Mouse (Mus musculus) heart, embryonic 10.5 days (tissue): ENCODE measurements around the gene Trp53bp2. TPM values are rescaled to one million over a fixed set of nuclear protein-coding genes. Genes with fewer than 3 reads are reported as not detected.

Experiments
- DNase-seq: peaks from one replicate; pipeline ENCODE4 v3.0.0-alpha.2; 2017; ENCODE audit warnings: low spot score
- H3K27ac ChIP-seq: fragments of 300-500 bp; sonication (generic); 2 replicates; pipeline ENCODE4 v1.5.1; 2016; ENCODE audit warnings: mild to moderate bottlenecking
- H3K27me3 ChIP-seq: fragments of 300-500 bp; sonication (generic); 2 replicates; pipeline ENCODE4 v1.6.1; 2016; ENCODE audit warnings: mild to moderate bottlenecking; ENCODE audit not compliant: poor library complexity, insufficient read depth, severe bottlenecking
- H3K36me3 ChIP-seq: fragments of 300-500 bp; sonication (generic); 2 replicates; pipeline ENCODE4 v1.6.1; 2016; ENCODE audit warnings: mild to moderate bottlenecking, moderate library complexity
- H3K4me1 ChIP-seq: fragments of 300-500 bp; sonication (generic); 2 replicates; pipeline ENCODE4 v1.6.1; 2016; ENCODE audit warnings: mild to moderate bottlenecking
- H3K4me3 ChIP-seq: fragments of 300-500 bp; sonication (generic); 2 replicates; pipeline ENCODE4 v1.5.1; 2016; ENCODE audit warnings: mild to moderate bottlenecking, moderate library complexity
- H3K9me3 ChIP-seq: fragments of 300-500 bp; sonication (generic); 2 replicates; pipeline ENCODE4 v1.6.1; 2016; ENCODE audit warnings: mild to moderate bottlenecking, moderate library complexity
- WGBS: fragments of 180-500 bp; shearing (Covaris S2); methylation state at CpG from one replicate; pipeline ENCODE4 v1.1.7; 2016; 5-methylcytosine and 5-hydroxymethylcytosine counted together
- polyA plus RNA-seq: library from polyadenylated mRNA; unstranded; fragments of >200 nt; fragmentation: Nextera tagmentation; extraction: Ambion mirVana; gene quantifications from 2 replicates; pipeline ENCODE4 v1.2.1, GENCODE M21; 2016

Trp53bp2 gene
- polyA plus RNA-seq, 1 experiment from 2014 or later = 23.4 TPM

DNA sequence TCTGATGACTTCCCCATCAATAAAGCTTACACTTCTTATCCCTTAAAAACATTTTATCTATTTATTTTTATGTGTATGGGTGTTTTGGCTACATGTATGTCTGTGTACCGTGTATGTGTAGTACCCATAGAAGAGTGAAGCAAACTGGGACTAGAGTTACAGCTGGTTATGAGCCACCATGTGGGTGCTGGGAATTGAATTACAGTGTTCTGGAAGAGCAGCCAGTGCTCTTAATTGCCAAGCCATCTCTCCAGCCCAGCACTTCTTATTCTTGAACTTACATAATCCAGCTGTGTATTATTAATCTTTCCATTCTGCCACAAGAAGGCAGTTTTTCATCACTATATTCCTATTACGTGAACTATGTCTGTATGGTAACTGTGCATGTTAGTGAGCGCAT lies 10.5 kb downstream of the Trp53bp2 start:
- Histone ChIP-seq H3K27ac (no peak overlapping the region), H3K4me1 (peaks cover 21% of the 10 kb centered on the region), H3K4me3 (no peak overlapping the region), H3K27me3 (no peaks in the 10 kb centered on the region), H3K9me3 (no peaks in the 10 kb centered on the region), H3K36me3 (0 out of 2 replicates have a peak, but pooled peaks cover 8% of the 10 kb centered on the region)
- 88% methylated on average over 3 of the region's 3 CpGs for WGBS
- DNase-seq = no peak

GRCm38 (mm10) chr1:182424274-182424673 lies 15.3 kb downstream of the Trp53bp2 start:
- H3K4me3 ChIP-seq = no peak overlapping the region
- WGBS = 88% methylated on average over 2 of the region's 2 CpGs
- H3K9me3 ChIP-seq = no peaks in the 10 kb centered on the region
- H3K36me3 ChIP-seq = peaks cover 9% of the 10 kb centered on the region; the same call in 1 of the 2 replicates
- DNase-seq = no peak
- H3K27ac ChIP-seq = no peak overlapping the region
- peaks cover 32% of the 10 kb centered on the region for H3K4me1 ChIP-seq
- H3K27me3 ChIP-seq = no peaks in the 10 kb centered on the region

- H3K36me3 ChIP-seq = peaks cover 17% of the 10 kb centered on the region; the same call in 1 of the 2 replicates
- no peak overlapping the region for H3K4me3 ChIP-seq
- no peaks in the 10 kb centered on the region for H3K27me3 ChIP-seq
- H3K27ac ChIP-seq = no peak overlapping the region
- DNase-seq = no peak
- no peaks in the 10 kb centered on the region for H3K9me3 ChIP-seq
- 74% methylated on average over 3 of the region's 3 CpGs for WGBS
- peaks cover 32% of the 10 kb centered on the region for H3K4me1 ChIP-seq
Observed at GRCm38 (mm10) chr1:182425176-182425575, 16.2 kb downstream of the Trp53bp2 start.

GRCm38 (mm10) chr1:182426444-182426843 lies 17.5 kb downstream of the Trp53bp2 start:
- Histone ChIP-seq H3K27ac (no peak overlapping the region), H3K36me3 (peaks cover 23% of the 10 kb centered on the region), H3K4me1 (peaks cover 22% of the 10 kb centered on the region), H3K9me3 (no peaks in the 10 kb centered on the region), H3K4me3 (no peak overlapping the region), H3K27me3 (no peaks in the 10 kb centered on the region)
- 41% methylated on average over 2 of the region's 2 CpGs for WGBS
- no peak for DNase-seq

DNA sequence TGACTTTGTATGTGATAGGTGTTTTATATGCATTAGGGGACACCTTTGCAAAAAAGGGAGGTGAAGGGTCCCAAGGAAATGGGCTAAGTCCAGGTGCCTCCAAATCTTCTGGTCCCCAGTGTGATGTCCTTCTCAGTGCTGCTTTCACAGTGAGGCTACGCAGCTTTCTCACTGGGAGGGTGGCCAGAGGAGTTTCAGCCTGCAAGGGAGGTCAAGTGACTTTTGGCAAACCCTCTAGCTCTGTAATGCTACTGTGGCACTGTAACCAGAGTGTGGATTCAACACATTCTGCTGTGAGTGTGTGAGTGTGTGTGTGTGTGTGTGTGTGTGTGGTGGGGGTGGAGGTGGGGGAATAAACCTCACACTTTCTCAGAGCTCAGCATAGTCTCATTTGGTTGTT lies 18.5 kb downstream of the Trp53bp2 start:
- no peak overlapping the region for H3K4me3 ChIP-seq
- 77% methylated on average over 1 of the region's 1 CpGs for WGBS
- peaks cover 33% of the 10 kb centered on the region for H3K36me3 ChIP-seq
- H3K27ac ChIP-seq = no peak overlapping the region
- no peaks in the 10 kb centered on the region for H3K9me3 ChIP-seq
- no peaks in the 10 kb centered on the region for H3K27me3 ChIP-seq
- DNase-seq = no peak
- H3K4me1 ChIP-seq = peaks cover 21% of the 10 kb centered on the region

DNA sequence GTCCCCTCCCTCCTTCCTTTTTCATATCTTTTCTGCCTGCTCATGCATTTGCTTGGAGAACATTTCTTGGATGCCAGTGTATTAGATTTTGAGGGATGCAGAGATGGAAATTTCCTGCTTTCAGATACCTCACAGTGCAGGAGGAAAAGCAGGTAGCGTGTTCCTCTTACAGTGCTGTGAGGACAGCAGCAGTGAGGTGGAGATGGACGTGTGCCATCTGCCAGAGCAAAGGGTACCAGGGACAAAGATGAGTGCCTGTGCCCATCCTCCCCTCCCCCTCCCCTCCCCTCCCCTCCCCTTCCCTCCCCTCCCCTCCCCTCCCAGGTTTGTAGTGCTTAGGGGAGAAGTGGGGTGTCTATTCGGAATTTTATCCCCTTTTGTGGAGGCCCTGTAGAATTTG lies 20.9 kb downstream of the Trp53bp2 start:
- H3K36me3 ChIP-seq = peaks cover 40% of the 10 kb centered on the region
- WGBS = 74% methylated on average over 3 of the region's 3 CpGs
- H3K4me3 ChIP-seq = no peak overlapping the region
- H3K9me3 ChIP-seq = no peaks in the 10 kb centered on the region
- H3K27ac ChIP-seq = no peak overlapping the region
- peaks cover 21% of the 10 kb centered on the region for H3K4me1 ChIP-seq
- DNase-seq = no peak
- no peaks in the 10 kb centered on the region for H3K27me3 ChIP-seq

GRCm38 (mm10) chr1:182430676-182431075 lies 21.7 kb downstream of the Trp53bp2 start:
- H3K4me3 ChIP-seq = no peak overlapping the region
- peaks cover 45% of the 10 kb centered on the region for H3K36me3 ChIP-seq
- H3K27me3 ChIP-seq = no peaks in the 10 kb centered on the region
- H3K9me3 ChIP-seq = no peaks in the 10 kb centered on the region
- no peak overlapping the region for H3K27ac ChIP-seq
- no peak for DNase-seq
- 99% methylated on average over 2 of the region's 2 CpGs for WGBS
- H3K4me1 ChIP-seq = peaks cover 18% of the 10 kb centered on the region

DNA sequence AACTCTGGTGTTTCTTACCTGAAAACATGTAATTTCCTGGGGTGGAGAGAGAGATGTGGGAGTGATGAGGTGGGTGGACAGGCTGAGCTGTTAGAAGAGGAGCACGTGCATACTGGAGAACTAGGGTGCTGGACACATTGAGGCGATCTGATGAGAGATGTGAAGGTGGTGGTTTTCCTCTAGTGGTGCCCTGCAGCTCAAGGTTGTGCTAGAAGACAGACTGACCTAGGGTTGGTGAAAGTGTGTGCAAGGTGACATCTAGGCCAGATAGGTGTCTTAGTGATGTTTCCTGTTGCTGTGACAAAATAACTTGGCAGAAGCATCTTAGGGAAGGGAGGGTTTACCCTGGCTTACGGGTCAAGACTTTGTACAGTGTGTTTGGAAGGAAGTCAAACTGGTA lies 23.1 kb downstream of the Trp53bp2 start:
- no peaks in the 10 kb centered on the region for H3K9me3 ChIP-seq
- 88% methylated on average over 3 of the region's 3 CpGs for WGBS
- no peak overlapping the region for H3K4me3 ChIP-seq
- no peak overlapping the region for H3K27ac ChIP-seq
- peaks cover 6% of the 10 kb centered on the region for H3K4me1 ChIP-seq
- no peaks in the 10 kb centered on the region for H3K27me3 ChIP-seq
- peaks cover 49% of the 10 kb centered on the region for H3K36me3 ChIP-seq
- no peak for DNase-seq

- H3K4me1 ChIP-seq = no peaks in the 10 kb centered on the region
- H3K36me3 ChIP-seq = peaks cover 62% of the 10 kb centered on the region
- no peaks in the 10 kb centered on the region for H3K27me3 ChIP-seq
- no peak overlapping the region for H3K4me3 ChIP-seq
- no peak for DNase-seq
- WGBS = 86% methylated on average over 5 of the region's 5 CpGs
- H3K9me3 ChIP-seq = no peaks in the 10 kb centered on the region
- no peak overlapping the region for H3K27ac ChIP-seq
Observed at GRCm38 (mm10) chr1:182436746-182437145, 27.8 kb downstream of the Trp53bp2 start.

- Histone ChIP-seq H3K4me3 (no peak overlapping the region), H3K36me3 (peaks cover 76% of the 10 kb centered on the region), H3K9me3 (no peaks in the 10 kb centered on the region), H3K27ac (no peak overlapping the region), H3K27me3 (no peaks in the 10 kb centered on the region), H3K4me1 (no peaks in the 10 kb centered on the region)
- DNase-seq = no peak
- WGBS = 76% methylated on average over 5 of the region's 5 CpGs
Observed at GRCm38 (mm10) chr1:182439546-182440222, 30.7 kb downstream of the Trp53bp2 start.

DNA sequence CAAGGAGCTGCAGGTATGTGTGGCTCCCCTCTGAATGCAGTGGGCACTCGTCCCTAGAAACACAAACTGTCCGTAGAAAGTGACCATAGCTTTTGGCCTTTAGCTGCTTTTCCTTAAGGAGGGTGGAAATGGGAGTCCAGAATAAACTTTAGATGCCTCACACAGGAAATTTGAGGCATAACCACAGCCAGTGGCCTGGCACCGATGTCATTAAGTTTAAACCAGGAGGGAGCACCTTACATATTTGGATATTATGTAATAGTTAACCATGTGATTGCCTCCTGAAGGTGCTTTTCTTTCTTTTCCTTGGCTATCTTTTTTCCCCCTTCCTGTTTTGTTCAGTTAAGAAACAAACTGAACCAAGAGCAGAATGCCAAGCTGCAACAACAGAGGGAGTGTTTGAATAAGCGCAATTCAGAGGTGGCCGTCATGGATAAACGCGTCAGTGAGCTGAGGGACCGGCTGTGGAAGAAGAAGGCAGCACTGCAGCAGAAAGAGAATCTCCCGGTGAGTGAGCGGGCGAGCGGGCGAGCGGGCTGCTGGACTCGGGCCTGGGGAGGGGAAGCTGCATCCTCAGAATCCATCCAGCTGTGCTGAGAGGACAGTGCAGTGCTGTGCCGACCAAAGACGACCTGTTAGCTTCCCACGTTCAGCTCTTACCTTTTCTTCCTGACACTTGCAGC lies 33.0 kb downstream of the Trp53bp2 start:
- 89% methylated on average over 18 of the region's 18 CpGs for WGBS
- peaks cover 86% of the 10 kb centered on the region for H3K36me3 ChIP-seq
- DNase-seq = no peak

DNA sequence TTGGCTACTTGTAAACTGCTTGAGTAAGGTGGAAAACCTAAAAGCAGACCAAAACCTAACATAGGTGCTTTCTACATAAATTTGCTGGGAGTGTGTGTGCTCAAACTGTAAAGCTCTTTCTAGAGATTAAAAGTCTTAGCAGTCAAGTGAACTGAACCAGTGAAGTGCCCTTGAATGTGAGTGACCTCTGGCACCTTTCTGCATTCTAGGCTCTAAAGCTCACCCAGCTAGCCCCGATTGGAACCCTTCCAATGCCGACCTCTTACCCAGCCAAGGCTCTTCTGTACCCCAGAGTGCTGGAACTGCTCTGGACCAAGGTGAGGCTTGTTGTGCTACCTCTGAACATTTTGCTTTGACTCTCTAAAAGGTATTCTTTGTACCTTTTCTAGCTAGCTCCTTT lies 35.1 kb downstream of the Trp53bp2 start:
- Histone ChIP-seq H3K4me3 (no peak overlapping the region), H3K4me1 (no peaks in the 10 kb centered on the region), H3K27ac (no peak overlapping the region), H3K9me3 (no peaks in the 10 kb centered on the region), H3K27me3 (no peaks in the 10 kb centered on the region), H3K36me3 (peaks cover 85% of the 10 kb centered on the region)
- 86% methylated on average over 2 of the region's 2 CpGs for WGBS
- DNase-seq = no peak

More for the DNA sequence above, 33.0 kb downstream of the Trp53bp2 start:
- no peaks in the 10 kb centered on the region for H3K4me1 ChIP-seq
- no peak overlapping the region for H3K4me3 ChIP-seq
- H3K27ac ChIP-seq = no peak overlapping the region
- H3K9me3 ChIP-seq = no peaks in the 10 kb centered on the region
- H3K27me3 ChIP-seq = no peaks in the 10 kb centered on the region

DNA sequence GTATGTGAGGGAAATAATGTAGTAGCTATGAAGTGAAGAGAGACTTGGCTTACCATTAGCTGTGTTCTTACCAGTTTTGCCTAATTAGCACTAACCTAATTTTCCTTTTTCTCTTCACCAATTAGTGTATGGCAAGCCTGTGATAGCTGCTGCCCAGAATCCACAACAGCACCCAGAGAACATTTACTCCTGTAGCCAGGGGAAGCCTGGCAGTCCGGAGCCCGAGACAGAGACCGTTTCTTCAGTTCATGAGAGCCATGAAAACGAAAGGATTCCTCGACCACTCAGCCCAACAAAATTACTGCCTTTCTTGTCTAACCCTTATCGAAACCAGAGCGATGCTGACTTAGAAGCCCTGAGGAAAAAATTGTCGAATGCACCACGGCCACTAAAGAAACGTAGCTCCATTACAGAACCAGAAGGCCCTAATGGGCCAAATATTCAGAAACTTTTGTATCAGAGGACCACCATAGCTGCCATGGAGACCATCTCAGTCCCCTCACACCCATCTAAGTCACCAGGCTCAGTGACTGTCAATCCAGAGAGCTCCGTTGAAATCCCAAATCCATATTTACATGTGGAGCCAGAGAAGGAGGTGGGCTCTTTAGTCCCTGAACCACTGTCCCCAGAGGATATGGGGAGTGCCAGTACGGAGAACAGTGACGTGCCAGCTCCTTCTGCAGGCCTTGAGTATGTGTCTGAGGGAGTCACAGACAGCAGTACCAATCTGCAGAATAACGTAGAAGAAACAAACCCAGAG lies 39.5 kb downstream of the Trp53bp2 start:
- Histone ChIP-seq H3K27me3 (no peaks in the 10 kb centered on the region), H3K4me1 (0 out of 2 replicates have a peak, but pooled peaks cover 1% of the 10 kb centered on the region), H3K27ac (no peak overlapping the region), H3K4me3 (no peak overlapping the region), H3K36me3 (peaks cover 66% of the 10 kb centered on the region), H3K9me3 (no peaks in the 10 kb centered on the region)
- 94% methylated on average over 14 of the region's 14 CpGs for WGBS
- no peak for DNase-seq
